10 mouse cellular contexts compared by ENCODE assay signal in the genomic region with DNA sequence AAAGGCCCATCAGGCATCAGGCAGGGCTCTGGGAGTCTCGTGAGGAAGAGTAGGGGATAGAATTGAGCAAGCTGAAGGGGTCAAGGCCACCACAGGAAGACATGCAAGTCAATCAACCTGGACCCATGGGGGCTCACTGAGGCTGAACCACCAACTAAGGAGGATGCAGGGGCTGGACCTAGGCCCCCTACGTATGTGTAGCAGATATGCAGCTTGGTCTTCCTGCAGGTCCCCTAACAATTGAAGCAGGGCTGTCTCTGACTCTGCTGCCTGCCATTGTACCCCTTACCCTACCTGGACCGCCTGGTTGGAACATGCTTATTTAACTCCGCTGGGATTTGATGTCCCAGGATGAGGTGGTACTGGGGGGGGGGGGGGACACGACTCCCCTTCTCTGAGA. TPM values are rescaled to one million over a fixed set of nuclear protein-coding genes. Genes with fewer than 3 reads are reported as not detected.
A peak's percentile ranks its signal among the peaks of the same experiment; 100 is the strongest.
DNase-seq lines count a peak whose midpoint lies in the region; ATAC-seq and TF ChIP-seq lines count a peak whose summit lies in the region.
"Had no signal": no experiment of that assay in that cellular context is flagged by ENCODE, and none has a peak within 500 bp of the region (broad histone marks: within the 10 kb centered on the region; RNA-seq: fewer than 3 reads in every experiment).

No protein-coding gene starts in this region.

- H3K4me2 ChIP-seq in forebrain, embryonic 11.5 days (ENCODE audit: low read depth, low read length, severe bottlenecking) = peak overlapping the region; percentile 83
- peak overlapping the region; percentile 85 for H3K4me2 ChIP-seq in liver, embryonic 13.5 days

- H3K4me1 ChIP-seq in heart, adult 2 months (ENCODE audit: control insufficient read depth, insufficient read depth, low read length) = no peaks in the 10 kb centered on the region; the same call in 1 of the 2 replicates
- H3K4me1 ChIP-seq in forebrain, embryonic 11.5 days (replicated peaks; ENCODE audit: control insufficient read depth, insufficient read depth, low read length) = no peaks in the 10 kb centered on the region; the same call in 1 of the 2 replicates
- peaks cover 29% of the 10 kb centered on the region for H3K4me1 ChIP-seq in liver, embryonic 13.5 days (replicated peaks)

- peak; percentile 42; the same call in 1 of the 2 replicates for ATAC-seq in forebrain, embryonic 11.5 days (replicated peaks; ENCODE audit: low FRiP score)
- ATAC-seq in liver, embryonic 13.5 days (ENCODE audit: low read depth) = no peak

- no peak for TF ChIP-seq POLR2A in heart, adult 2 months (IDR thresholded peaks at IDR 0.05; ENCODE audit: insufficient read depth, low read depth, low read length)

- intact Hi-C loops in heart, adult 2 months (cut with DNase I) = loop anchor here (5.0 to 10.0 kb wide), 2 partner anchors 942 to 1000 kb away; a partner anchor contains a TSS

- TF ChIP-seq CTCF in heart, adult 2 months (IDR thresholded peaks at IDR 0.05) = no peak

- H3K9ac ChIP-seq in heart, adult 2 months (ENCODE audit: low read depth, low read length) = no peak overlapping the region
- H3K9ac ChIP-seq in forebrain, embryonic 11.5 days (ENCODE audit: low read length) = peak overlapping the region; percentile 84
- H3K9ac ChIP-seq in liver, embryonic 13.5 days = peak overlapping the region; percentile 84

- H3K27me3 ChIP-seq in heart, adult 2 months (ENCODE audit: control insufficient read depth, insufficient read depth, low read length) = no peaks in the 10 kb centered on the region
- no peaks in the 10 kb centered on the region for H3K27me3 ChIP-seq in forebrain, embryonic 11.5 days (ENCODE audit: control insufficient read depth, insufficient read depth, low read length)
- no peaks in the 10 kb centered on the region for H3K27me3 ChIP-seq in liver, embryonic 13.5 days

- no peak overlapping the region for H3K27ac ChIP-seq in heart, adult 2 months
- H3K27ac ChIP-seq in forebrain, embryonic 11.5 days (ENCODE audit: low read depth, low read length) = no peak overlapping the region
- 0 out of 2 replicates have a peak overlapping the region, but pooled peaks have one; percentile 89 for H3K27ac ChIP-seq in liver, embryonic 13.5 days

- DNase-seq in heart, adult 11 months = peak; percentile 88
- DNase-seq in heart, adult 2 months = no peak
- DNase-seq in 416B (ENCODE audit: low read depth) = peak; percentile 12
- no peak for DNase-seq in forebrain, embryonic 11.5 days (ENCODE audit: low spot score)
- peak; percentile 4 for DNase-seq in liver, embryonic 13.5 days
- no peak for DNase-seq in MN1 (ENCODE audit: low spot score)
- DNase-seq in cerebellum, postnatal 4 days (ENCODE audit: low spot score in 2 of 2) = no peak
- no peak for DNase-seq in urinary bladder, postnatal 10 days (ENCODE audit: low spot score)
- DNase-seq: gastrocnemius, postnatal 25 days had no signal

- no peaks in the 10 kb centered on the region for H3K9me3 ChIP-seq in forebrain, embryonic 11.5 days (ENCODE audit: control insufficient read depth, low read length)
- no peaks in the 10 kb centered on the region for H3K9me3 ChIP-seq in liver, embryonic 13.5 days (replicated peaks)

- no peak overlapping the region for H3K4me3 ChIP-seq in heart, adult 2 months
- H3K4me3 ChIP-seq in forebrain, embryonic 11.5 days (ENCODE audit: low read depth, low read length) = peak overlapping the region; percentile 80
- peak overlapping the region; percentile 84 for H3K4me3 ChIP-seq in liver, embryonic 13.5 days (replicated peaks)

- no peak for TF ChIP-seq EP300 in heart, adult 2 months (IDR thresholded peaks at IDR 0.05; ENCODE audit: insufficient read depth, low read depth, low read length)

- H3K36me3 ChIP-seq in heart, adult 2 months (ENCODE audit: control insufficient read depth, insufficient read depth, low read length) = no peaks in the 10 kb centered on the region
- H3K36me3 ChIP-seq in forebrain, embryonic 11.5 days (ENCODE audit: control insufficient read depth, insufficient read depth, low read length) = peaks cover 10% of the 10 kb centered on the region; the same call in 1 of the 2 replicates
- peaks cover 30% of the 10 kb centered on the region for H3K36me3 ChIP-seq in liver, embryonic 13.5 days

- 10% methylated on average over 5 of the region's 5 CpGs for WGBS in heart, adult 2 months
- WGBS in forebrain, embryonic 11.5 days = 13% methylated on average over 5 of the region's 5 CpGs
- 7% methylated on average over 5 of the region's 5 CpGs for WGBS in liver, embryonic 13.5 days (ENCODE audit: insufficient replicate concordance)

- no peaks in the 10 kb centered on the region for H3K79me2 ChIP-seq in heart, adult 2 months (replicated peaks; ENCODE audit: control insufficient read depth, insufficient read depth, low read length)

RNA-seq across cellular contexts. Expression of a gene that starts 0.8 kb away (rescaled TPM):
- total RNA-seq in heart, adult 2 months (2021) = under 1 TPM; 0.16 to 0.29 TPM
- 0.06 and 0.08 TPM in 2 replicates for polyA plus RNA-seq in heart, adult 2 months (2012; rRNA removed)
- 27.9 and 30.1 TPM in 2 replicates for polyA plus RNA-seq in forebrain, embryonic 11.5 days (2014; fragmentation: Nextera tagmentation; extraction: Ambion mirVana)
- polyA plus RNA-seq in liver, embryonic 13.5 days (2015; fragmentation: Nextera tagmentation; extraction: Ambion mirVana) = 16.7 and 20.7 TPM in 2 replicates

RNA-seq across cellular contexts. Expression of a gene that starts 49.0 kb away (rescaled TPM):
- total RNA-seq in heart, adult 2 months (2021) = 1 to 10 TPM; 2.3 to 3.4 TPM
- 1.4 and 1.7 TPM in 2 replicates for polyA plus RNA-seq in heart, adult 2 months (2012; rRNA removed)
- 0.67 and 1.1 TPM in 2 replicates for polyA plus RNA-seq in forebrain, embryonic 11.5 days (2014; fragmentation: Nextera tagmentation; extraction: Ambion mirVana)
- 2.8 and 3.6 TPM in 2 replicates for polyA plus RNA-seq in liver, embryonic 13.5 days (2015; fragmentation: Nextera tagmentation; extraction: Ambion mirVana)
- polyA plus RNA-seq: Patski had no signal

Comparison
In these comparisons a context has a peak if more than half of its experiments do, and no peak if none do; other contexts are left out.
1. DNase-seq: peak in heart, adult 11 months (single experiment), 416B (single experiment) and liver, embryonic 13.5 days (single experiment); none in heart, adult 2 months (0 of 2), forebrain, embryonic 11.5 days (single experiment), MN1 (single experiment), cerebellum, postnatal 4 days (0 of 2) and urinary bladder, postnatal 10 days (single experiment).
2. RNA of a gene that starts 0.8 kb away (polyA plus RNA-seq): 27.9 to 30.1 TPM in forebrain, embryonic 11.5 days and 16.7 to 20.7 TPM in liver, embryonic 13.5 days; 0.06 to 0.08 TPM in heart, adult 2 months; every median in the first group is over 10 times any median in the second.